Mouse (Mus musculus) ES-E14 (cell line): ENCODE results near the gene Pus7l. TPM values are rescaled to one million over a fixed set of nuclear protein-coding genes. Genes with fewer than 3 reads are reported as not detected.

Experiments used
- DNase-seq: peaks from one replicate; pipeline ENCODE4 v3.0.0-alpha.2; 2013; ENCODE audit warnings: low read depth, low spot score
- H3K27ac ChIP-seq: 2 replicates; pipeline ENCODE4 v1.5.1; 2012; ENCODE audit warnings: low read depth, mild to moderate bottlenecking, low read length, moderate library complexity, mixed read lengths; ENCODE audit not compliant: poor library complexity, insufficient read depth, severe bottlenecking
- H3K36me3 ChIP-seq: 2 replicates; pipeline ENCODE4 v1.6.1; 2012; ENCODE audit warnings: mild to moderate bottlenecking, low read length, moderate library complexity, mixed read lengths; ENCODE audit not compliant: control insufficient read depth, poor library complexity, insufficient read depth, severe bottlenecking
- H3K4me1 ChIP-seq, 2 experiments: fragments of 150-350 bp in 1 of 2; sonication (generic) in 1 of 2; 2 replicates each; pipeline ENCODE4 v1.6.1; 2012; ENCODE audit warnings: low read length in 2 of 2, mild to moderate bottlenecking in 1 of 2, mixed read lengths in 1 of 2; ENCODE audit not compliant: control insufficient read depth in 2 of 2, insufficient read depth in 2 of 2, poor library complexity in 1 of 2
- H3K4me3 ChIP-seq, 2 experiments: fragments of 150-350 bp in 1 of 2; sonication (generic) in 1 of 2; 2 replicates each; pipeline ENCODE4 v1.5.1; 2012; ENCODE audit warnings: low read length in 2 of 2, low read depth in 1 of 2, mild to moderate bottlenecking in 1 of 2, mixed read lengths in 1 of 2; ENCODE audit not compliant: insufficient read depth in 1 of 2, poor library complexity in 1 of 2, severe bottlenecking in 1 of 2
- H3K9ac ChIP-seq: 2 replicates; pipeline ENCODE4 v1.6.1; 2012; ENCODE audit warnings: low read depth, mild to moderate bottlenecking, low read length, mixed read lengths; ENCODE audit not compliant: poor library complexity, insufficient read depth, severe bottlenecking
- H3K9me3 ChIP-seq: fragments of 150-350 bp; sonication (generic); 2 replicates; pipeline ENCODE4 v1.6.1; 2012; ENCODE audit warnings: low read depth, mild to moderate bottlenecking, low read length; ENCODE audit not compliant: control insufficient read depth, insufficient read depth
- CHD2 ChIP-seq: IDR thresholded peaks from 2 replicates; pipeline ENCODE4 v1.6.1; 2014; ENCODE audit warnings: mild to moderate bottlenecking, low read depth, low read length, inconsistent platforms
- HCFC1 ChIP-seq: IDR thresholded peaks from 2 replicates; pipeline ENCODE4 v1.6.1; 2012; ENCODE audit warnings: low read length, inconsistent platforms, borderline replicate concordance; ENCODE audit not compliant: insufficient read depth
- MAFK ChIP-seq: IDR thresholded peaks from 2 replicates; pipeline ENCODE4 v1.6.1; 2014; ENCODE audit warnings: mild to moderate bottlenecking, low read depth, low read length, inconsistent platforms; ENCODE audit not compliant: insufficient read depth
- ZC3H11A ChIP-seq: IDR thresholded peaks from 2 replicates; pipeline ENCODE4 v1.6.1; 2012; ENCODE audit warnings: low read depth, mild to moderate bottlenecking, inconsistent platforms, low read length, borderline replicate concordance
- ZNF384 ChIP-seq: IDR thresholded peaks from 2 replicates; pipeline ENCODE4 v1.6.1; 2012; ENCODE audit warnings: low read depth, low read length, inconsistent platforms
- in situ Hi-C, 2 experiments: fragments of 600-800 bp; cut with MboI; formaldehyde crosslinking; loops; one replicate each; pipeline ENCODE4 v1.15.1; 2025; ENCODE audit warnings: low sequenced_read_pairs in 2 of 2, inconsistent platforms in 1 of 2; ENCODE audit not compliant: unreplicated experiment in 2 of 2
- total RNA-seq: library from RNA; depleted of rRNA; stranded (reverse); fragments of 300-350 nt; gene quantifications from 2 replicates; pipeline ENCODE4 v1.2.3, GENCODE M21; 2012

Gene Pus7l
- total RNA-seq, 1 experiment = 6.6 TPM

GRCm38 (mm10) chr15:94520959-94521358 is 22.4 kb downstream of the Pus7l start:
- Histone ChIP-seq H3K9me3 (no peaks in the 10 kb centered on the region), H3K4me1 (no peaks in the 10 kb centered on the region), H3K27ac (no peak overlapping the region), H3K9ac (no peak overlapping the region), H3K4me3 (no peak overlapping the region), H3K36me3 (no peaks in the 10 kb centered on the region)
- TF ChIP-seq MAFK (no peak), HCFC1 (no peak), CHD2 (no peak), ZC3H11A (no peak)
- no peak for DNase-seq
- in situ Hi-C loops = no loop called here

GRCm38 (mm10) chr15:94520205-94520900 is 23.0 kb downstream of the Pus7l start:
- Histone ChIP-seq H3K4me1 (no peaks in the 10 kb centered on the region), H3K4me3 (no peak overlapping the region), H3K27ac (no peak overlapping the region), H3K9me3 (no peaks in the 10 kb centered on the region), H3K36me3 (no peaks in the 10 kb centered on the region), H3K9ac (no peak overlapping the region)
- no peak for DNase-seq
- TF ChIP-seq ZC3H11A (0 out of 2 replicates have a peak, but pooled peaks have one; percentile 10), ZNF384 (no peak), HCFC1 (no peak), CHD2 (no peak), MAFK (no peak)
- in situ Hi-C loops = no loop called here

GRCm38 (mm10) chr15:94517913-94518491 is 25.3 kb downstream of the Pus7l start:
- in situ Hi-C loops = no loop called here
- H3K4me3 ChIP-seq = no peak overlapping the region
- no peak for DNase-seq
- no peaks in the 10 kb centered on the region for H3K4me1 ChIP-seq
- H3K9ac ChIP-seq = no peak overlapping the region
- H3K27ac ChIP-seq = no peak overlapping the region
- H3K36me3 ChIP-seq = no peaks in the 10 kb centered on the region
- no peaks in the 10 kb centered on the region for H3K9me3 ChIP-seq
- TF ChIP-seq ZC3H11A = no peak
- no peak for TF ChIP-seq ZNF384
- no peak for TF ChIP-seq CHD2
- no peak for TF ChIP-seq HCFC1
- TF ChIP-seq MAFK = no peak

GRCm38 (mm10) chr15:94503451-94504215 is 39.7 kb downstream of the Pus7l start:
- no peak for DNase-seq
- no peak overlapping the region for H3K27ac ChIP-seq
- no peak for TF ChIP-seq ZC3H11A
- no peak for TF ChIP-seq CHD2
- TF ChIP-seq HCFC1 = no peak

More at GRCm38 (mm10) chr15:94503451-94504215, 39.7 kb downstream of the Pus7l start:
- Histone ChIP-seq H3K4me1 (no peaks in the 10 kb centered on the region), H3K9me3 (no peaks in the 10 kb centered on the region), H3K9ac (no peak overlapping the region), H3K36me3 (no peaks in the 10 kb centered on the region), H3K4me3 (no peak overlapping the region)
- in situ Hi-C loops = no loop called here
